Mouse (Mus musculus) liver, embryonic 16.5 days (tissue): Measurements from ENCODE around the gene Mmp24. TPM values are rescaled to one million over a fixed set of nuclear protein-coding genes. Genes with fewer than 3 reads are reported as not detected.

ENCODE experiments used
- ATAC-seq: fragments of 200-750 bp; cut with Nextera tagmentation; 2 replicates; pipeline ENCODE4 v1.8.0; 2017; ENCODE audit warnings: low read depth, mild to moderate bottlenecking, moderate number of reproducible peaks, moderate library complexity
- H3K27ac ChIP-seq: fragments of 300-500 bp; sonication (generic); 2 replicates; pipeline ENCODE4 v1.5.1; 2014; ENCODE audit warnings: mild to moderate bottlenecking, low read length
- H3K27me3 ChIP-seq: fragments of 300-500 bp; sonication (generic); 2 replicates; pipeline ENCODE4 v1.6.1; 2014; ENCODE audit warnings: low read depth, low read length, mixed read lengths; ENCODE audit not compliant: control insufficient read depth, insufficient read depth
- H3K36me3 ChIP-seq: fragments of 300-500 bp; sonication (generic); 2 replicates; pipeline ENCODE4 v1.6.1; 2014; ENCODE audit warnings: mild to moderate bottlenecking; ENCODE audit not compliant: control insufficient read depth, insufficient read depth
- H3K4me1 ChIP-seq: fragments of 300-500 bp; sonication (generic); 2 replicates; pipeline ENCODE4 v1.6.1; 2014; ENCODE audit warnings: low read depth, low read length, mixed read lengths; ENCODE audit not compliant: control insufficient read depth
- H3K4me2 ChIP-seq: fragments of 300-500 bp; sonication (generic); 2 replicates; pipeline ENCODE4 v1.6.1; 2014; ENCODE audit warnings: low read depth, low read length, mixed read lengths
- H3K4me3 ChIP-seq: fragments of 300-500 bp; sonication (generic); 2 replicates; pipeline ENCODE4 v1.5.1; 2014; ENCODE audit warnings: low read depth, mild to moderate bottlenecking, low read length
- H3K9ac ChIP-seq: fragments of 300-500 bp; sonication (generic); 2 replicates; pipeline ENCODE4 v1.6.1; 2014; ENCODE audit warnings: low read depth, low read length
- H3K9me3 ChIP-seq: fragments of 300-500 bp; sonication (generic); replicated peaks from 2 replicates; pipeline ENCODE4 v1.6.1; 2016; ENCODE audit warnings: low read length; ENCODE audit not compliant: control insufficient read depth
- WGBS: fragments of 180-500 bp; shearing (Covaris S2); extraction: QIAGEN DNeasy Blood & Tissue Kit; methylation state at CpG from one replicate; pipeline ENCODE4 v1.1.7; 2014; ENCODE audit not compliant: insufficient replicate concordance; 5-methylcytosine and 5-hydroxymethylcytosine counted together
- polyA plus RNA-seq: library from polyadenylated mRNA; unstranded; fragments of >200 nt; fragmentation: Nextera tagmentation; extraction: Ambion mirVana; gene quantifications from 2 replicates; pipeline ENCODE4 v1.2.1, GENCODE M21; 2015

Gene Mmp24
- polyA plus RNA-seq, 1 experiment from 2014 or later = not detected

- H3K4me1 ChIP-seq = peaks cover 2% of the 10 kb centered on the region
- ATAC-seq = no peak
- no peaks in the 10 kb centered on the region for H3K9me3 ChIP-seq
- 15% methylated on average over 11 of the region's 11 CpGs for WGBS
- H3K27me3 ChIP-seq = peaks cover 4% of the 10 kb centered on the region
- H3K9ac ChIP-seq = no peak overlapping the region
- H3K27ac ChIP-seq = no peak overlapping the region
- H3K4me3 ChIP-seq = no peak overlapping the region
- H3K36me3 ChIP-seq = no peaks in the 10 kb centered on the region
- H3K4me2 ChIP-seq = no peak overlapping the region
Measured at GRCm38 (mm10) chr2:155742211-155742610, 32.9 kb upstream of the Mmp24 start.

GRCm38 (mm10) chr2:155742931-155743337 lies 32.2 kb upstream of the Mmp24 start:
- H3K27ac ChIP-seq = no peak overlapping the region
- H3K9ac ChIP-seq = no peak overlapping the region
- peaks cover 2% of the 10 kb centered on the region for H3K4me1 ChIP-seq
- H3K36me3 ChIP-seq = no peaks in the 10 kb centered on the region
- H3K4me2 ChIP-seq = no peak overlapping the region
- peaks cover 4% of the 10 kb centered on the region for H3K27me3 ChIP-seq
- ATAC-seq = peak; percentile 55; the same call in 1 of the 2 replicates
- H3K4me3 ChIP-seq = no peak overlapping the region
- no peaks in the 10 kb centered on the region for H3K9me3 ChIP-seq
- 9% methylated on average over 12 of the region's 12 CpGs for WGBS

GRCm38 (mm10) chr2:155743351-155743750 lies 31.8 kb upstream of the Mmp24 start:
- peaks cover 2% of the 10 kb centered on the region for H3K4me1 ChIP-seq
- peaks cover 4% of the 10 kb centered on the region for H3K27me3 ChIP-seq
- H3K27ac ChIP-seq = no peak overlapping the region
- H3K4me2 ChIP-seq = no peak overlapping the region
- H3K36me3 ChIP-seq = no peaks in the 10 kb centered on the region
- H3K9me3 ChIP-seq = no peaks in the 10 kb centered on the region
- H3K4me3 ChIP-seq = no peak overlapping the region
- H3K9ac ChIP-seq = no peak overlapping the region
- ATAC-seq = no peak
- WGBS = 36% methylated on average over 9 of the region's 9 CpGs

GRCm38 (mm10) chr2:155745487-155745886 lies 29.7 kb upstream of the Mmp24 start:
- Histone ChIP-seq H3K27ac (no peak overlapping the region), H3K36me3 (no peaks in the 10 kb centered on the region), H3K4me2 (no peak overlapping the region), H3K9me3 (no peaks in the 10 kb centered on the region), H3K4me1 (peaks cover 2% of the 10 kb centered on the region), H3K4me3 (no peak overlapping the region), H3K9ac (no peak overlapping the region), H3K27me3 (peaks cover 4% of the 10 kb centered on the region)
- WGBS = 35% methylated on average over 3 of the region's 3 CpGs
- no peak for ATAC-seq

GRCm38 (mm10) chr2:155749394-155749793 lies 25.7 kb upstream of the Mmp24 start:
- H3K4me2 ChIP-seq = no peak overlapping the region
- H3K27ac ChIP-seq = no peak overlapping the region
- H3K9me3 ChIP-seq = no peaks in the 10 kb centered on the region
- no peak overlapping the region for H3K4me3 ChIP-seq
- no peak for ATAC-seq
- 71% methylated on average over 4 of the region's 4 CpGs for WGBS
- H3K36me3 ChIP-seq = no peaks in the 10 kb centered on the region
- H3K27me3 ChIP-seq = peaks cover 7% of the 10 kb centered on the region
- H3K4me1 ChIP-seq = no peaks in the 10 kb centered on the region
- H3K9ac ChIP-seq = no peak overlapping the region

- WGBS = 1% methylated on average over 25 of the region's 25 CpGs
- peaks cover 7% of the 10 kb centered on the region for H3K27me3 ChIP-seq
- H3K4me2 ChIP-seq = peak within 1 kb of the TSS; percentile 51
- peak within 1 kb of the TSS; percentile 25 for H3K4me3 ChIP-seq
- H3K9ac ChIP-seq = no peak within 1 kb of the TSS
- H3K9me3 ChIP-seq = no peaks in the 10 kb centered on the region
- no peaks in the 10 kb centered on the region for H3K36me3 ChIP-seq
- ATAC-seq = peak; percentile 39; the same call in 1 of the 2 replicates
- H3K4me1 ChIP-seq = no peaks in the 10 kb centered on the region
- H3K27ac ChIP-seq = no peak within 1 kb of the TSS
Measured at GRCm38 (mm10) chr2:155751014-155751786, 23.9 kb upstream of the Mmp24 start, which contains the start of gene Procr. Gene Procr, plus strand, starts transcription at chr2:155751117.

- no peak overlapping the region for H3K9ac ChIP-seq
- no peak for ATAC-seq
- H3K4me1 ChIP-seq = no peaks in the 10 kb centered on the region
- H3K4me2 ChIP-seq = no peak overlapping the region
- no peak overlapping the region for H3K4me3 ChIP-seq
- H3K36me3 ChIP-seq = no peaks in the 10 kb centered on the region
- H3K27me3 ChIP-seq = peaks cover 7% of the 10 kb centered on the region
- H3K27ac ChIP-seq = no peak overlapping the region
- 3% methylated on average over 1 of the region's 1 CpGs for WGBS
- no peaks in the 10 kb centered on the region for H3K9me3 ChIP-seq
Measured at GRCm38 (mm10) chr2:155755746-155756145, 19.4 kb upstream of the Mmp24 start.

GRCm38 (mm10) chr2:155756855-155757566 lies 18.1 kb upstream of the Mmp24 start:
- Histone ChIP-seq H3K4me2 (no peak overlapping the region), H3K36me3 (no peaks in the 10 kb centered on the region), H3K27ac (no peak overlapping the region), H3K9me3 (no peaks in the 10 kb centered on the region), H3K27me3 (no peaks in the 10 kb centered on the region; the same call in 1 of the 2 replicates), H3K4me3 (no peak overlapping the region), H3K4me1 (no peaks in the 10 kb centered on the region), H3K9ac (no peak overlapping the region)
- WGBS = 48% methylated on average over 14 of the region's 14 CpGs
- no peak for ATAC-seq
